Mouse (Mus musculus) lung, postnatal 0 days (tissue): Measurements from ENCODE around the gene Gle1. TPM values are rescaled to one million over a fixed set of nuclear protein-coding genes. Genes with fewer than 3 reads are reported as not detected.
A peak's percentile ranks its signal among the peaks of the same experiment; 100 is the strongest.
"Not testable (repeated sequence)": the region's sequence is repeated elsewhere in the genome, so short reads cannot be mapped to it uniquely, and the experiment has no call there.

Experiments
- ATAC-seq: fragments of 200-750 bp; cut with Nextera tagmentation; 2 replicates; pipeline ENCODE4 v1.8.0; 2017; ENCODE audit warnings: moderate library complexity
- DNase-seq: peaks from one replicate; pipeline ENCODE4 v3.0.0-alpha.2; 2016; ENCODE audit warnings: low spot score
- H3K27ac ChIP-seq: fragments of 300-500 bp; sonication (generic); 2 replicates; pipeline ENCODE4 v1.5.1; 2014; ENCODE audit warnings: antibody characterized with exemption, mild to moderate bottlenecking, low read length, mixed read lengths
- H3K27me3 ChIP-seq: fragments of 300-500 bp; sonication (generic); replicated peaks from 2 replicates; pipeline ENCODE4 v1.6.1; 2014; ENCODE audit warnings: low read length, mixed read lengths; ENCODE audit not compliant: insufficient read depth
- H3K36me3 ChIP-seq: fragments of 300-500 bp; sonication (generic); 2 replicates; pipeline ENCODE4 v1.6.1; 2014; ENCODE audit warnings: low read length, mixed read lengths; ENCODE audit not compliant: insufficient read depth
- H3K4me1 ChIP-seq: fragments of 300-500 bp; sonication (generic); 2 replicates; pipeline ENCODE4 v1.6.1; 2014; ENCODE audit warnings: antibody characterized with exemption, low read depth, low read length, mixed read lengths; ENCODE audit not compliant: insufficient read depth
- H3K4me2 ChIP-seq: fragments of 300-500 bp; sonication (generic); replicated peaks from 2 replicates; pipeline ENCODE4 v1.6.1; 2014; ENCODE audit warnings: low read depth, mild to moderate bottlenecking, low read length, moderate library complexity, mixed read lengths
- H3K4me3 ChIP-seq: fragments of 300-500 bp; sonication (generic); 2 replicates; pipeline ENCODE4 v1.5.1; 2014; ENCODE audit warnings: low read depth, low read length
- H3K9ac ChIP-seq: fragments of 300-500 bp; sonication (generic); replicated peaks from 2 replicates; pipeline ENCODE4 v1.6.1; 2014; ENCODE audit warnings: low read depth, mild to moderate bottlenecking
- H3K9me3 ChIP-seq: fragments of 300-500 bp; sonication (generic); 2 replicates; pipeline ENCODE4 v1.6.1; 2016; ENCODE audit warnings: low read length, mixed read lengths
- CTCF ChIP-seq: IDR thresholded peaks from 2 replicates; pipeline ENCODE4 v1.5.1; 2016; ENCODE audit warnings: antibody characterized with exemption, mild to moderate bottlenecking
- EP300 ChIP-seq: IDR thresholded peaks from 2 replicates; pipeline ENCODE4 v1.6.1; 2016; ENCODE audit warnings: antibody characterized with exemption, mild to moderate bottlenecking, control low read depth
- WGBS: fragments of 180-500 bp; shearing (Covaris S2); extraction: QIAGEN DNeasy Blood & Tissue Kit; methylation state at CpG from one replicate; pipeline ENCODE4 v1.1.7; 2014; 5-methylcytosine and 5-hydroxymethylcytosine counted together
- polyA plus RNA-seq: library from polyadenylated mRNA; unstranded; fragments of >200 nt; fragmentation: Nextera tagmentation; extraction: Ambion mirVana; gene quantifications from 2 replicates; pipeline ENCODE4 v1.2.1, GENCODE M21; 2015

Gle1 gene
- polyA plus RNA-seq = 32.4 and 33.2 TPM in 2 replicates

GRCm38 (mm10) chr2:29934906-29935599 is at the start of gene Gle1:
TSS of gene Gle1 (plus strand) at chr2:29935426.
- H3K9ac ChIP-seq = peak within 1 kb of the TSS; percentile 63
- H3K9me3 ChIP-seq = no peaks in the 10 kb centered on the region
- peak within 1 kb of the TSS; percentile 86 for H3K4me3 ChIP-seq
- WGBS = 3% methylated on average over 44 of the region's 44 CpGs
- H3K4me2 ChIP-seq = peak within 1 kb of the TSS; percentile 64
- ATAC-seq = peak; percentile 99
- H3K27ac ChIP-seq = peak within 1 kb of the TSS; percentile 75
- peak; percentile 97 for DNase-seq
- H3K36me3 ChIP-seq = peaks cover 20% of the 10 kb centered on the region; the same call in 1 of the 2 replicates
- H3K4me1 ChIP-seq = peaks cover 4% of the 10 kb centered on the region; the same call in 1 of the 2 replicates
- no peak; the same call in 1 of the 2 replicates for TF ChIP-seq EP300
- peak; percentile 82 for TF ChIP-seq CTCF
- H3K27me3 ChIP-seq = no peaks in the 10 kb centered on the region

- DNase-seq, ATAC-seq: not testable (repeated sequence)
These were observed 48.5 kb upstream of the Gle1 start for GRCm38 (mm10) chr2:29886659-29887292.

GRCm38 (mm10) chr2:29889066-29889944 is 45.9 kb upstream of the Gle1 start, which contains the start of gene Odf2:
TSS of gene Odf2 (plus strand) at chr2:29889221.
- no peaks in the 10 kb centered on the region for H3K9me3 ChIP-seq
- H3K4me2 ChIP-seq = peak within 1 kb of the TSS; percentile 92
- peak within 1 kb of the TSS; percentile 86 for H3K27ac ChIP-seq
- 2% methylated on average over 53 of the region's 70 CpGs for WGBS
- H3K4me3 ChIP-seq = peak within 1 kb of the TSS; percentile 73
- peak within 1 kb of the TSS; percentile 67 for H3K9ac ChIP-seq
- peak; percentile 95 for ATAC-seq
- no peak for TF ChIP-seq CTCF
- peak; percentile 98 for DNase-seq
- peaks cover 3% of the 10 kb centered on the region; the same call in 1 of the 2 replicates for H3K4me1 ChIP-seq
- peaks cover 16% of the 10 kb centered on the region; the same call in 1 of the 2 replicates for H3K36me3 ChIP-seq
- H3K27me3 ChIP-seq = no peaks in the 10 kb centered on the region

More at GRCm38 (mm10) chr2:29886659-29887292, 48.5 kb upstream of the Gle1 start:
- not testable (repeated sequence) for H3K4me3 ChIP-seq, H3K27me3 ChIP-seq, H3K9ac ChIP-seq, H3K36me3 ChIP-seq, H3K4me2 ChIP-seq, H3K9me3 ChIP-seq, H3K4me1 ChIP-seq, H3K27ac ChIP-seq
- 66% methylated on average over 9 of the region's 9 CpGs for WGBS

GRCm38 (mm10) chr2:29889991-29890833 is 45.0 kb upstream of the Gle1 start:
- WGBS = under 1% methylated on average over 52 of the region's 61 CpGs
- TF ChIP-seq CTCF (peak; percentile 67), EP300 (no peak)
- DNase-seq (peak; percentile 93), ATAC-seq (peak; percentile 85)
- no peaks in the 10 kb centered on the region for H3K27me3 ChIP-seq
- H3K9me3 ChIP-seq = no peaks in the 10 kb centered on the region
- peaks cover 22% of the 10 kb centered on the region; the same call in 1 of the 2 replicates for H3K36me3 ChIP-seq
- H3K4me1 ChIP-seq = peaks cover 3% of the 10 kb centered on the region; the same call in 1 of the 2 replicates
- H3K27ac ChIP-seq = peak overlapping the region; percentile 86
- peak overlapping the region; percentile 73 for H3K4me3 ChIP-seq
- H3K4me2 ChIP-seq = peak overlapping the region; percentile 92
- H3K9ac ChIP-seq = peak overlapping the region; percentile 67

GRCm38 (mm10) chr2:29891773-29892172 is 43.5 kb upstream of the Gle1 start:
- Histone ChIP-seq H3K27ac (no peak overlapping the region), H3K9ac (no peak overlapping the region), H3K36me3 (peaks cover 33% of the 10 kb centered on the region; the same call in 1 of the 2 replicates), H3K27me3 (no peaks in the 10 kb centered on the region), H3K4me3 (no peak overlapping the region), H3K9me3 (no peaks in the 10 kb centered on the region), H3K4me1 (peaks cover 3% of the 10 kb centered on the region; the same call in 1 of the 2 replicates), H3K4me2 (no peak overlapping the region)
- DNase-seq (no peak), ATAC-seq (no peak)
- 95% methylated on average over 6 of the region's 6 CpGs for WGBS
- TF ChIP-seq EP300 = no peak
- TF ChIP-seq CTCF = no peak
